ENCODE assay signal across 16 mouse cellular contexts in the genomic region with DNA sequence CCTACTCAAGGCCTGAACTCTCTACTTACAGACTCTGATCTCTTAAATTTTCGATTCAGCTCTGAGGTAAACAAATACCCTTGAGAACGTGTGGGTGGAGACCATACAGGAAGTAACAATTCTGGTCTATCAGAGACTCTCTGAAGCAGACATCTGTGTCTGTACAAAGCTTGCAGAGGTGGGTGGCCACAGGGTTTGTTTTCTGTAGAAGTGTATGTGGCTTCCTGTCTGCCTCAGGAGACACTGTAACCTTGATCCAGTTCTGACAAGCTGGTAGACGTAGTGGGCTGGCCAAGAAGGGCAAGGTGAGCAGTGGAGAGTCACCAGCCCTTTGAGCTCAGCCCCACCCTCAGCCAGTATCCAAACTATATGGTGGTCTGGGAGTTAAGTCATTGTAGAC.
DNase-seq lines count a peak whose midpoint lies in the region; ATAC-seq and TF ChIP-seq lines count a peak whose summit lies in the region.
"Had no signal": no experiment of that assay in that cellular context is flagged by ENCODE, and none has a peak within 500 bp of the region (broad histone marks: within the 10 kb centered on the region; RNA-seq: fewer than 3 reads in every experiment).

No protein-coding gene starts in this region.

- no peak for TF ChIP-seq EP300 in lung, postnatal 0 days (IDR thresholded peaks at IDR 0.05)

- H3K4me1 ChIP-seq in lung, postnatal 0 days (ENCODE audit: insufficient read depth, low read depth, low read length): no peaks in the 10 kb centered on the region
- peaks cover 1% of the 10 kb centered on the region; the same call in 1 of the 2 replicates for H3K4me1 ChIP-seq in bone marrow, adult 2 months (ENCODE audit: control insufficient read depth, insufficient read depth, low read length)
- peaks cover 23% of the 10 kb centered on the region for H3K4me1 ChIP-seq in forebrain, embryonic 16.5 days (replicated peaks; ENCODE audit: control insufficient read depth, insufficient read depth, low read length)

- no peak overlapping the region for H3K4me3 ChIP-seq in lung, postnatal 0 days (ENCODE audit: low read depth, low read length)
- H3K4me3 ChIP-seq in bone marrow, adult 2 months (replicated peaks; ENCODE audit: control insufficient read depth, low read depth, low read length): no peak overlapping the region
- no peak overlapping the region for H3K4me3 ChIP-seq in forebrain, embryonic 16.5 days (replicated peaks; ENCODE audit: low read length)
- H3K4me3 ChIP-seq: hindbrain, embryonic 15.5 days; midbrain, embryonic 15.5 days; neural tube, embryonic 15.5 days had no signal

- H3K36me3 ChIP-seq in lung, postnatal 0 days (ENCODE audit: insufficient read depth, low read length): no peaks in the 10 kb centered on the region
- H3K36me3 ChIP-seq in forebrain, embryonic 16.5 days (ENCODE audit: control insufficient read depth, insufficient read depth): no peaks in the 10 kb centered on the region
- H3K36me3 ChIP-seq: hindbrain, embryonic 15.5 days; midbrain, embryonic 15.5 days; neural tube, embryonic 15.5 days had no signal

- TF ChIP-seq POLR2A in bone marrow, adult 2 months (IDR thresholded peaks at IDR 0.05; ENCODE audit: borderline replicate concordance, control insufficient read depth, low read depth, low read length): no peak

- no peak overlapping the region for H3K27ac ChIP-seq in lung, postnatal 0 days (ENCODE audit: low read length)
- peak overlapping the region; percentile 57; the same call in 1 of the 2 replicates for H3K27ac ChIP-seq in bone marrow, adult 2 months (ENCODE audit: control insufficient read depth, insufficient read depth, low read depth, low read length, poor library complexity)
- H3K27ac ChIP-seq in forebrain, embryonic 16.5 days (ENCODE audit: low read length): no peak overlapping the region
- H3K27ac ChIP-seq: hindbrain, embryonic 15.5 days; midbrain, embryonic 15.5 days; neural tube, embryonic 15.5 days had no signal

- 21% methylated on average over 3 of the region's 3 CpGs for WGBS in lung, postnatal 0 days
- 15% methylated on average over 3 of the region's 3 CpGs for WGBS in bone marrow, adult 2 months
- 72% methylated on average over 3 of the region's 3 CpGs for WGBS in forebrain, embryonic 16.5 days

- H3K9me3 ChIP-seq in lung, postnatal 0 days (ENCODE audit: low read length): no peaks in the 10 kb centered on the region
- H3K9me3 ChIP-seq in forebrain, embryonic 16.5 days (ENCODE audit: control insufficient read depth, low read length): no peaks in the 10 kb centered on the region
- H3K9me3 ChIP-seq: hindbrain, embryonic 15.5 days; midbrain, embryonic 15.5 days; neural tube, embryonic 15.5 days had no signal

- TF ChIP-seq CTCF in lung, postnatal 0 days (IDR thresholded peaks at IDR 0.05): no peak
- no peak for TF ChIP-seq CTCF in bone marrow, adult 2 months (IDR thresholded peaks at IDR 0.05; ENCODE audit: control insufficient read depth, insufficient read depth, low read length)

- no peak overlapping the region for H3K4me2 ChIP-seq in lung, postnatal 0 days (replicated peaks; ENCODE audit: low read depth, low read length)
- no peak overlapping the region for H3K4me2 ChIP-seq in forebrain, embryonic 16.5 days (ENCODE audit: low read length)
- H3K4me2 ChIP-seq: hindbrain, embryonic 15.5 days; midbrain, embryonic 15.5 days; neural tube, embryonic 15.5 days had no signal

- H3K27me3 ChIP-seq in lung, postnatal 0 days (replicated peaks; ENCODE audit: insufficient read depth, low read length): no peaks in the 10 kb centered on the region
- H3K27me3 ChIP-seq in forebrain, embryonic 16.5 days (replicated peaks; ENCODE audit: control insufficient read depth, insufficient read depth, low read length): no peaks in the 10 kb centered on the region
- H3K27me3 ChIP-seq: hindbrain, embryonic 15.5 days; midbrain, embryonic 15.5 days; neural tube, embryonic 15.5 days; Patski had no signal

- peak; percentile 50 for DNase-seq in lung, postnatal 25 days (ENCODE audit: low spot score)
- DNase-seq in lung, postnatal 0 days (ENCODE audit: low spot score): no peak
- peak; percentile 67 for DNase-seq in thymus, postnatal 25 days
- DNase-seq in frontal cortex, adult 2 months (ENCODE audit: extremely low spot score in 1 of 2, low spot score in 1 of 2): no peak
- DNase-seq in kidney, postnatal 4 days: no peak
- DNase-seq: adrenal gland, postnatal 10 days; kidney, adult 9 months; layer of hippocampus, adult 9-11 months; liver had no signal

- no peak overlapping the region for H3K9ac ChIP-seq in lung, postnatal 0 days (replicated peaks; ENCODE audit: low read depth)
- no peak overlapping the region for H3K9ac ChIP-seq in forebrain, embryonic 16.5 days (replicated peaks; ENCODE audit: low read depth, low read length)
- H3K9ac ChIP-seq: hindbrain, embryonic 15.5 days; midbrain, embryonic 15.5 days; neural tube, embryonic 15.5 days had no signal

- no peak for ATAC-seq in lung, postnatal 0 days
- peak; percentile 73 for ATAC-seq in neutrophil, adult 5-6 weeks (ENCODE audit: extremely low read depth, insufficient number of reproducible peaks, low FRiP score, poor library complexity, severe bottlenecking)
- ATAC-seq in forebrain, embryonic 16.5 days: no peak
- ATAC-seq: midbrain, embryonic 15.5 days; Patski had no signal

Comparison
In these comparisons a context has a peak if more than half of its experiments do, and no peak if none do; other contexts are left out.
1. DNase-seq: peak in lung, postnatal 25 days (single experiment) and thymus, postnatal 25 days (single experiment); none in lung, postnatal 0 days (single experiment), frontal cortex, adult 2 months (0 of 2) and kidney, postnatal 4 days (0 of 2).